Mouse (Mus musculus): ENCODE measurements around the gene Cct6b. TPM values are rescaled to one million over a fixed set of nuclear protein-coding genes. Genes with fewer than 3 reads are reported as not detected.

The Cct6b gene
- polyA plus RNA-seq (2012; rRNA removed), result 0.25 TPM in 2 replicates

GRCm38 (mm10) chr11:82763742-82764437 is at the start of gene Cct6b, which contains the start of gene Zfp830:
Gene Cct6b, minus strand, starts transcription at chr11:82764321.
Gene Zfp830, plus strand, starts transcription at chr11:82764345.

GRCm38 (mm10) chr11:82780983-82781903 is 17.1 kb upstream of the Cct6b start, which contains the start of gene Lig3:
Gene Lig3, plus strand, starts transcription at chr11:82781108.

Other genes with a start within 250 kb of the Cct6b start
- 16.0 and 17.5 TPM in 2 replicates for gene Zfp830, start within 50 bp of the Cct6b start, polyA plus RNA-seq (2012; rRNA removed)
- 37.2 and 37.7 TPM in 2 replicates for gene Lig3, start 16.8 kb upstream of the Cct6b start, polyA plus RNA-seq (2012; rRNA removed)
- gene Rffl, start 106.9 kb upstream of the Cct6b start, polyA plus RNA-seq (2012; rRNA removed), result 3.9 and 4.7 TPM in 2 replicates
- gene Rad51d, start 126.3 kb upstream of the Cct6b start, polyA plus RNA-seq (2012; rRNA removed), result 11.3 and 12.3 TPM in 2 replicates
- 0.03 TPM in 1 of 2 replicates, not detected in the other for gene Fndc8, start 127.8 kb upstream of the Cct6b start, polyA plus RNA-seq (2012; rRNA removed)
- gene Nle1, start 144.1 kb upstream of the Cct6b start, polyA plus RNA-seq (2012; rRNA removed), result 70.7 and 73.3 TPM in 2 replicates
- 1.7 and 2.4 TPM in 2 replicates for gene Unc45b, start 146.2 kb upstream of the Cct6b start, polyA plus RNA-seq (2012; rRNA removed)
- gene Slfn5, start 187.0 kb upstream of the Cct6b start, polyA plus RNA-seq (2012; rRNA removed), result 2.0 and 2.3 TPM in 2 replicates
- 1.1 and 1.6 TPM in 2 replicates for gene Slfn9, start 227.5 kb upstream of the Cct6b start, polyA plus RNA-seq (2012; rRNA removed)